Mouse (Mus musculus) CH12.LX (cell line): ENCODE results near the gene Dnajb5. TPM values are rescaled to one million over a fixed set of nuclear protein-coding genes. Genes with fewer than 3 reads are reported as not detected.
A peak's percentile ranks its signal among the peaks of the same experiment; 100 is the strongest.

Experiments used
- DNase-seq: peaks from one replicate; pipeline ENCODE4 v3.0.0-alpha.2; 2013; ENCODE audit errors: extremely low read depth
- H3K27ac ChIP-seq: 2 replicates; pipeline ENCODE4 v1.5.1; 2012; ENCODE audit warnings: low read depth, mild to moderate bottlenecking, control low read depth, moderate library complexity; ENCODE audit not compliant: insufficient read depth
- H3K27me3 ChIP-seq: replicated peaks from 2 replicates; pipeline ENCODE3; 2012; ENCODE audit warnings: inconsistent platforms
- H3K36me3 ChIP-seq, 2 experiments: replicated peaks in 1 of 2; 2 replicates each; pipeline versions ENCODE3 to v1.6.1; 2012; ENCODE audit warnings: inconsistent platforms in 1 of 2, low read length in 1 of 2, mild to moderate bottlenecking in 1 of 2, mixed read lengths in 1 of 2, moderate library complexity in 1 of 2; ENCODE audit not compliant: control insufficient read depth in 1 of 2, insufficient read depth in 1 of 2
- H3K4me1 ChIP-seq, 2 experiments: 2 replicates each; pipeline ENCODE4 v1.6.1; 2012; ENCODE audit warnings: inconsistent platforms in 1 of 2, moderate library complexity in 1 of 2; ENCODE audit not compliant: insufficient read depth in 2 of 2, control insufficient read depth in 1 of 2
- H3K4me2 ChIP-seq: 2 replicates; pipeline ENCODE4 v1.6.1; 2012; ENCODE audit warnings: low read depth, mild to moderate bottlenecking, control low read depth; ENCODE audit not compliant: poor library complexity, insufficient read depth, severe bottlenecking
- H3K4me3 ChIP-seq, 3 experiments: fragments of 150-350 bp in 1 of 3; sonication (generic) in 1 of 3; replicated peaks in 1 of 3; 2 replicates each; pipeline versions ENCODE3 to v1.5.1; 2011 to 2012; ENCODE audit warnings: low read depth in 2 of 3, low read length in 2 of 3, mild to moderate bottlenecking in 2 of 3, moderate library complexity in 2 of 3, control low read depth in 1 of 3, improper control_type of control experiment in 1 of 3, inconsistent platforms in 1 of 3, mixed read lengths in 1 of 3; ENCODE audit not compliant: poor library complexity in 1 of 3
- H3K79me2 ChIP-seq: replicated peaks from 2 replicates; pipeline ENCODE4 v1.6.1; 2012; ENCODE audit warnings: mild to moderate bottlenecking, moderate library complexity; ENCODE audit not compliant: control insufficient read depth, poor library complexity, insufficient read depth, severe bottlenecking; ENCODE audit errors: extremely low read depth
- H3K9ac ChIP-seq: 2 replicates; pipeline ENCODE4 v1.6.1; 2012; ENCODE audit warnings: low read depth, mild to moderate bottlenecking, control low read depth, moderate library complexity; ENCODE audit not compliant: insufficient read depth
- H3K9me3 ChIP-seq: replicated peaks from 2 replicates; pipeline ENCODE3; 2012; ENCODE audit warnings: low read length, inconsistent platforms, mixed read lengths
- E2F4 ChIP-seq: IDR thresholded peaks from 2 replicates; pipeline ENCODE4 v1.6.1; 2011; ENCODE audit warnings: low read depth, low read length, improper control_type of control experiment; ENCODE audit not compliant: insufficient replicate concordance
- ETS1 ChIP-seq: conservative IDR thresholded peaks from 2 replicates; pipeline ENCODE4 v1.6.1; 2012; ENCODE audit warnings: low read depth, mild to moderate bottlenecking, inconsistent platforms, low read length, improper control_type of control experiment, moderate library complexity
- MEF2A ChIP-seq: IDR thresholded peaks from 2 replicates; pipeline ENCODE4 v1.6.1; 2014; ENCODE audit warnings: low read depth, mild to moderate bottlenecking, inconsistent platforms, low read length, improper control_type of control experiment, borderline replicate concordance
- NELFE ChIP-seq: IDR thresholded peaks from 2 replicates; pipeline ENCODE4 v1.6.1; 2011; ENCODE audit warnings: low read depth, low read length, improper control_type of control experiment
- POLR2A ChIP-seq: IDR thresholded peaks from 2 replicates; pipeline ENCODE4 v1.6.1; 2011; ENCODE audit warnings: low read depth, mild to moderate bottlenecking, improper control_type of control experiment, low read length
- RAD21 ChIP-seq: IDR thresholded peaks from 2 replicates; pipeline ENCODE4 v1.6.1; 2011; ENCODE audit warnings: low read depth, mild to moderate bottlenecking, low read length, improper control_type of control experiment, moderate library complexity
- dilution Hi-C: fragments of 300-500 bp; cut with MboI; formaldehyde crosslinking; loops from 2 replicates; pipeline ENCODE4 v1.14.3; 2020; ENCODE audit warnings: low sequenced_read_pairs; ENCODE audit not compliant: extremely low pct_unique_long_range_greater_than_20kb, extremely low pct_ligation_motif_present
- in situ Hi-C: fragments of 300-500 bp; cut with MboI; formaldehyde crosslinking; loops from 3 replicates; pipeline ENCODE4 v1.14.3; 2019; ENCODE audit warnings: low sequenced_read_pairs, low pct_ligation_motif_present, low pct_unique_long_range_greater_than_20kb, mixed read lengths
- polyA plus RNA-seq: library from polyadenylated mRNA; unstranded; fragments of >175 nt; gene quantifications from 2 replicates; pipeline ENCODE4 v1.2.1, GENCODE M21; 2012; ENCODE audit warnings: low read depth; ENCODE audit not compliant: insufficient read length
- total RNA-seq, 2 experiments: library from RNA; depleted of rRNA; stranded (reverse); fragments of 300-350 nt in 1 of 2; fragments of >200 nt in 1 of 2; gene quantifications; 2 replicates each; pipeline ENCODE4 v1.2.3; 2012 to 2014

Dnajb5 gene
- total and polyA plus RNA-seq, 3 experiments: 1.9 to 3.9 (median 2.7) TPM

DNA sequence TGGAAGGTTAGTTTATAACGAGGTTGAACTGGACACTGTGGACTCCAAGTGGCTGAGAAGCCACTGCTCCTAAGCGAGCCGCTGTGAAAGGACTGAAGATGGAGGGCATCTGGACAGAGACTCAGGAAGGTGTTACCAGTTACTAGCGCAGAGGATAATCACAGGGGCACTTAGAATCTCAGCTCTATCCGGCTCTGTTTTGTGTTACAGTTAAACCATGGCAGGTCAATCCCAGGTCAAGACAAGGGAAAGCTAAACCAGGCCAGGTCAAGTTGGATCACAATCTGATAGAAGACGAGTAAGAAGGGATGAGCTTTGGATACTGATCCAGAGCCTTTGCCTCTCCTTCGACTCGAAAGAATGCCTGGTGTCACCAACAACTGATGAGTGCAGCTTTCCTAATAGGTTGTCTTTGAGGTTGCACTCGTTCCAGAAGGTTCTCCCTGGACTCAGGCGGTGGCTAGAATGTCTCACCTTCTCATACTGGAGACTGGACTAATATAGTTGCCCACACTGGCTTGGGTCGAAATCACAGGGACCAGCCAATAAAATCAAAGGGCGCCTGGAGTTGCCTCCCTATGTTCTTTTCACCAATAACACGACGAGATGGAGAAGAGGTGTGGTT is 451 bp upstream of the Dnajb5 start:
- Histone ChIP-seq H3K79me2 (no peaks in the 10 kb centered on the region), H3K4me2 (peak overlapping the region; percentile 57), H3K27ac (no peak overlapping the region), H3K4me1 (peaks cover 8 to 51% of the 10 kb centered on the region in 2 experiments), H3K27me3 (peaks cover 39% of the 10 kb centered on the region), H3K9ac (0 out of 2 replicates have a peak overlapping the region, but pooled peaks have one; percentile 19), H3K9me3 (no peaks in the 10 kb centered on the region), H3K4me3 (peak overlapping the region in 2 of 3 experiments; percentile 41 to 68), H3K36me3 (peaks cover 0 to 3% of the 10 kb centered on the region in 2 experiments)
- TF ChIP-seq E2F4 (0 out of 2 replicates have a peak, but pooled peaks have one; percentile 9), ETS1 (no peak), POLR2A (peak; percentile 33; the same call in 1 of the 2 replicates), MEF2A (no peak; the same call in 1 of the 2 replicates)
- dilution Hi-C loops: no loop called here
- in situ Hi-C loops: no loop called here
- no peak for DNase-seq

DNA sequence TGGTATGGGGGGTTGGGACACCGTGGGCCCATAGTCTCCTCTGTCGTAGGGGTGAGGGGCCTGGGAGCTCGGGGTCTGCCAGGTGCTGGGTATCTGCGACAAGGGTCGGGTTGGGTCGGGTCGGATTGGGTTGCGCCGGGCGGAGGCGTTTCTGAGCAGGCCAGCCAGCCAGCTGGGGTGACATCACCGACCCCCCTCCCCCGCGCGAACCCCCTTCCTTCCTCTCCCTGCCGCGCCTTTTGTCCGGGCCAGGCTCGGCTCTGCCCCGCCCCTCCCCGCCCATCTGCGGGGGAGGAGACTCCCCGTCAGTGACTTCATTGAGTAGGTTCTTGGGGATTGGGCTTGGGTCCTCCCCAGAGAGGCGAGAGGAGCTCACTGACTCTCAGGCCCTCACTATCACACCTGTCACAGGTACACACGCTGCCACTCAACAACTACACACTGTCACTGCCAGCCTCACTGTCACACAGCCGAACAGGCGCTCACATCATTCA is 498 bp downstream of the Dnajb5 start:
- dilution Hi-C loops (no loop called here), in situ Hi-C loops (no loop called here)
- H3K36me3 ChIP-seq: peaks cover 0 to 6% of the 10 kb centered on the region in 2 experiments
- H3K4me1 ChIP-seq: peaks cover 8 to 60% of the 10 kb centered on the region in 2 experiments
- no peaks in the 10 kb centered on the region for H3K79me2 ChIP-seq
- H3K27me3 ChIP-seq: peaks cover 30% of the 10 kb centered on the region
- H3K4me2 ChIP-seq: peak overlapping the region; percentile 65
- TF ChIP-seq POLR2A (peak; percentile 47), ETS1 (no peak)
- peak overlapping the region; percentile 80 for H3K9ac ChIP-seq
- no peak overlapping the region for H3K27ac ChIP-seq
- DNase-seq: peak; percentile 78
- no peaks in the 10 kb centered on the region for H3K9me3 ChIP-seq
- H3K4me3 ChIP-seq: peak overlapping the region; percentile 57 to 74 (median 68)

DNA sequence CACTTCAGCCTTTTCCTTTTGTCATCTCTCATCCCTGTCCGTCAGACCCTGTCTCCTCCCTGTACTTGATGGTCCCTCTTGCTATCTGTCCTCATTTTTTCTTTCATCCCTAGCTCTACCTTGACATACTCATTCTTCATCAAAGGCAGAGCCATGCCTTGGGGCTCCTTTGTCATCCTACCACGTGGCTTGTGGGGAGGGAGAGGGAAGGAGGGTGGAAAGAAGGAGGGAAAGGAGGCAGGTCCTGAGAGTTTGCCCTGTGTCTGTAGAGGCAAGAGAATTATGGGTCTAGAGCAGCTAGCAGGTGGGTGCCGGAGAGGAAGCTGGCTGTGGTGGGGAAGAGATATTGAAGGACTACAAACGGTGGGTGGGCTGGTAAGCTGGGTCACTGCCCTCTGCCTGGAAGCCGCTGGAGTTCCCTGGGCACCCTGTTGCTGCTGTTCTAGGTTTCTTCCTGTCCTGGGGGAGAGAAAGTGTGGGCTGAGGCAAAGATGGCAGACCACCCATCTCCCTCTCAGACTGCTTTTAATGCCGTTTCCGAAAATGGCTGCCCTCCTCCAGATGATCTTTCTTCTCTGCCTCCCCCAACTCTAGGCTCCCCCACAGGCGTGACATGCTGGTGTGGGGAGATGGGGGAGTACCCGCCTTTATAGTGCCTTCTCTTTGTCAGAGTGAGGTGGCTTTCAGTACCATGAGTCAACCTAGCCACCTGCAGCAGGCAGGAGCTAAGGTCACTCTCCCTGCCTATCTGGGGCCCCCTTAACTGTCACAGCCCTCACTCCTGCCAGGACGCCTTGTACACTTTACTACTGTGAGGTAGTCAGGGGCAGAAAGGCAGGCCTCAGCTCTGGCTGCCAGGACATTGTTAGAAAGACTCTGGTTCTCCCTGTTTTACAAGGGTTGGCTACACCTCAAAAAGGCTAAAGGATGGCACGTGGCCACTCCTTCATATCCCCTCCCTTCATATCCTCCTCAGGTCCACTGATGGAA is 1.9 kb downstream of the Dnajb5 start:
- Histone ChIP-seq H3K79me2 (no peaks in the 10 kb centered on the region), H3K27me3 (peaks cover 18% of the 10 kb centered on the region), H3K27ac (no peak overlapping the region), H3K4me2 (no peak overlapping the region), H3K4me1 (peaks cover 8 to 63% of the 10 kb centered on the region in 2 experiments), H3K4me3 (no peak overlapping the region), H3K9ac (no peak overlapping the region), H3K36me3 (peaks cover 0 to 13% of the 10 kb centered on the region in 2 experiments), H3K9me3 (no peaks in the 10 kb centered on the region)
- DNase-seq: no peak
- in situ Hi-C loops (no loop called here), dilution Hi-C loops (no loop called here)
- TF ChIP-seq ETS1 (0 out of 2 replicates have a peak, but pooled peaks have one; percentile 10), NELFE (no peak), RAD21 (no peak)
